Mouse (Mus musculus) intestine, embryonic 16.5 days (tissue): Measurements from ENCODE around the gene Gtf2i. TPM values are rescaled to one million over a fixed set of nuclear protein-coding genes. Genes with fewer than 3 reads are reported as not detected.
A peak's percentile ranks its signal among the peaks of the same experiment; 100 is the strongest.

Experiments
- ATAC-seq: fragments of 200-750 bp; cut with Nextera tagmentation; 2 replicates; pipeline ENCODE4 v1.8.0; 2017; ENCODE audit warnings: moderate TSS enrichment, moderate library complexity
- H3K27ac ChIP-seq: fragments of 300-500 bp; sonication (generic); 2 replicates; pipeline ENCODE4 v1.5.1; 2014; ENCODE audit warnings: mild to moderate bottlenecking, low read length
- H3K27me3 ChIP-seq: fragments of 300-500 bp; sonication (generic); replicated peaks from 2 replicates; pipeline ENCODE4 v1.6.1; 2014; ENCODE audit warnings: low read length, control low read depth, mixed read lengths; ENCODE audit not compliant: control insufficient read depth, insufficient read depth
- H3K36me3 ChIP-seq: fragments of 300-500 bp; sonication (generic); 2 replicates; pipeline ENCODE4 v1.6.1; 2014; ENCODE audit warnings: low read length, control low read depth; ENCODE audit not compliant: control insufficient read depth, insufficient read depth
- H3K4me1 ChIP-seq: fragments of 300-500 bp; sonication (generic); 2 replicates; pipeline ENCODE4 v1.6.1; 2014; ENCODE audit warnings: low read length, control low read depth, mixed read lengths; ENCODE audit not compliant: control insufficient read depth, insufficient read depth
- H3K4me2 ChIP-seq: fragments of 300-500 bp; sonication (generic); 2 replicates; pipeline ENCODE4 v1.6.1; 2014; ENCODE audit warnings: low read depth, low read length, control low read depth
- H3K4me3 ChIP-seq: fragments of 300-500 bp; sonication (generic); 2 replicates; pipeline ENCODE4 v1.5.1; 2014; ENCODE audit warnings: mild to moderate bottlenecking, low read length
- H3K9ac ChIP-seq: fragments of 300-500 bp; sonication (generic); 2 replicates; pipeline ENCODE4 v1.6.1; 2014; ENCODE audit warnings: low read depth, low read length
- H3K9me3 ChIP-seq: fragments of 300-500 bp; sonication (generic); 2 replicates; pipeline ENCODE4 v1.6.1; 2016; ENCODE audit warnings: low read length, control low read depth; ENCODE audit not compliant: control insufficient read depth
- WGBS: fragments of 180-500 bp; shearing (Covaris S2); extraction: QIAGEN DNeasy Blood & Tissue Kit; methylation state at CpG from one replicate; pipeline ENCODE4 v1.1.7; 2014; 5-methylcytosine and 5-hydroxymethylcytosine counted together
- polyA plus RNA-seq: library from polyadenylated mRNA; unstranded; fragments of >200 nt; fragmentation: Nextera tagmentation; extraction: Ambion mirVana; gene quantifications from 2 replicates; pipeline ENCODE4 v1.2.1, GENCODE M21; 2015

Gene Gtf2i
- polyA plus RNA-seq, 1 experiment from 2014 or later, result 86.7 TPM

DNA sequence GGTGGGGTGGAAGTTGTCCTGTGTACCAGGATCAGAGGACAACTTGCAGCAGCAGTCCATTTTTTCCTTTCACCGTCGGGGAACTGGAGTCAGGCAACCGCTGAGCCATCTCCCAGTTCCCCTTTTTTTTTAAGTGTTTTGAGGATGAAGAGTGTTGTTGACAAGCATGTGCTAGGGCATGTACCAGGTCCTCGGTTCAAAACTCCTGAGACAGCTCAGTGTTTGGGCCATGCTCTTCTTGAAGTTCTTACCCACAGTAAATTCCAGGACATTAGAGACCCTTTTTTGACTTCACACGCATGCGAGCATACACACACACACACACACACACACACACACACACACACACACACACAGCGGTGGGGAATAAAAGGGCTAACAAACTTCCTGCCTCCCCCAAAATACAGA lies 81.3 kb downstream of the Gtf2i start:
- no peak overlapping the region for H3K9ac ChIP-seq
- no peaks in the 10 kb centered on the region for H3K27me3 ChIP-seq
- H3K36me3 ChIP-seq, result peaks cover 12% of the 10 kb centered on the region
- peaks cover 29% of the 10 kb centered on the region for H3K4me1 ChIP-seq
- H3K9me3 ChIP-seq, result no peaks in the 10 kb centered on the region
- H3K4me2 ChIP-seq, result no peak overlapping the region
- peak overlapping the region; percentile 62 for H3K27ac ChIP-seq
- ATAC-seq, result no peak
- 57% methylated on average over 7 of the region's 7 CpGs for WGBS
- no peak overlapping the region for H3K4me3 ChIP-seq

DNA sequence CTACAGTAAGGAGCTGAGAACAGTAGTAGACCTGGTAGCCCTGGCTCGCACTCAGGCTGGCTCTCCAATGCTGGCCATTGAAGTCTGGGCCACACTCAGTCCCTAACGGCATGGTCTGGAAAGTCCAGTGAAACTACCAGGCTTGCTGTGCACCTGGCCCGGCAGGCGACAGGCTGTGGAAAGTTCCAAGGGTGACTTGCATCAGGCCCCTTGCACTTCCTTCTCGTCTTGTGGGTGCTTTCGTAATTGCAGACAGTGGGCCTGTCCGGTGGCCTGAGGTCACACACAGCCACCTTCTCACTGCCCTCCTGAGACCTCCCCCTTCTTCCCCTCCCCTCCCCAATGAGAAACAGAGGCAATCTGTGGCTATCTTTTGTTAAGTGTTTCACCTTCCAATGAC lies 82.0 kb downstream of the Gtf2i start:
- Histone ChIP-seq H3K36me3 (peaks cover 8% of the 10 kb centered on the region), H3K9ac (no peak overlapping the region), H3K4me1 (peaks cover 29% of the 10 kb centered on the region), H3K27ac (peak overlapping the region; percentile 73), H3K4me3 (no peak overlapping the region), H3K4me2 (0 out of 2 replicates have a peak overlapping the region, but pooled peaks have one; percentile 1), H3K9me3 (no peaks in the 10 kb centered on the region), H3K27me3 (no peaks in the 10 kb centered on the region)
- 23% methylated on average over 7 of the region's 7 CpGs for WGBS
- ATAC-seq, result peak; percentile 65

DNA sequence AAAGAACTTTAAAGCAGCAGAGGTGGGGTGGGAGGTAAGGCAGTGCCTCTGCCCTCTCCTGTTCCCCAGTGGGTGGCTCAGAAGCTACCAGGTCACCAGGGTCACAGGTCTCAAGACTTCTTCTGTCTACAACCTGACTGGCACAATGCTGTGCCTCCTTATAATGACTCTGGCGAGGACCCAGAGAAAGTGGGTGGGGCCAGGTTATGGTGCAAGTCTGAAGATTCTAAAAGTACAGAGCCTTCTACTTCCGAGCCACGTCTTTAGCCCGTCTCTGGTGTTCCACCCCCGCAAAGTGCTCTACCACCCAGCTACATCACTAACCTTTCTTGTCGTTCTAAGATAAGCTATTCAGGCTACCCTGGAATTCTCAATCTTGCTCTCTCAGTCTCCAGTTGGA lies 82.4 kb downstream of the Gtf2i start:
- no peaks in the 10 kb centered on the region for H3K9me3 ChIP-seq
- peak overlapping the region; percentile 73 for H3K27ac ChIP-seq
- H3K9ac ChIP-seq, result no peak overlapping the region
- no peaks in the 10 kb centered on the region for H3K27me3 ChIP-seq
- H3K4me3 ChIP-seq, result no peak overlapping the region
- peaks cover 29% of the 10 kb centered on the region for H3K4me1 ChIP-seq
- WGBS, result 50% methylated on average over 6 of the region's 6 CpGs
- peak; percentile 52 for ATAC-seq
- 0 out of 2 replicates have a peak overlapping the region, but pooled peaks have one; percentile 1 for H3K4me2 ChIP-seq
- peaks cover 4% of the 10 kb centered on the region for H3K36me3 ChIP-seq

DNA sequence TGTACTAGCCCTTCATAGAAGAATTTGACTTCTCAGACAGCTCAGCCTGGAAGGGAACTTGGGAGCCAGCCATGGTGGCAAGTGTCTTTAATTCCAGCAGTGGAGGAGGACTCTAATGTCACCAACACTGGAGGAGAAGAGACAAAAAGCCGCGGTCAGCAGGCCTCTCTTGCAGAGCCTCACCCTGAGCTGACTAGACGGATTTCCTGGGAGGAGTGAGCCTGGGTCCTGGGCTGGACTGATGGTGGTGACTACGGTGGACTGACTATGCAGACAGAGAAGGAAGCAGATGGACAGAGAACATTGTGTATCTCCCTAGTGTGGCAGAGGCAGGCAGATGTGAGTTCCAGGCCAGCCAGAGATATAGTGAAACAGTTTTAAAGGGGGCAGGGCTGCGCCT lies 83.2 kb downstream of the Gtf2i start:
- WGBS, result 74% methylated on average over 5 of the region's 5 CpGs
- Histone ChIP-seq H3K4me3 (no peak overlapping the region), H3K9me3 (no peaks in the 10 kb centered on the region), H3K9ac (no peak overlapping the region), H3K27me3 (no peaks in the 10 kb centered on the region), H3K27ac (no peak overlapping the region), H3K36me3 (no peaks in the 10 kb centered on the region), H3K4me1 (peaks cover 26% of the 10 kb centered on the region), H3K4me2 (no peak overlapping the region)
- ATAC-seq, result no peak

GRCm38 (mm10) chr5:134229391-134229790 lies 85.2 kb downstream of the Gtf2i start, which contains the start of gene Ncf1:
TSS of gene Ncf1 (minus strand) at chr5:134229625.
- no peak for ATAC-seq
- Histone ChIP-seq H3K36me3 (no peaks in the 10 kb centered on the region), H3K4me3 (no peak within 1 kb of the TSS), H3K4me1 (peaks cover 17% of the 10 kb centered on the region), H3K27me3 (no peaks in the 10 kb centered on the region), H3K9ac (peak within 1 kb of the TSS; percentile 29; the same call in 1 of the 2 replicates), H3K27ac (no peak within 1 kb of the TSS), H3K4me2 (no peak within 1 kb of the TSS), H3K9me3 (no peaks in the 10 kb centered on the region)
- WGBS, result 80% methylated on average over 7 of the region's 7 CpGs

- Histone ChIP-seq H3K27me3 (no peaks in the 10 kb centered on the region), H3K9ac (peak overlapping the region; percentile 29; the same call in 1 of the 2 replicates), H3K4me1 (peaks cover 12% of the 10 kb centered on the region), H3K36me3 (no peaks in the 10 kb centered on the region), H3K4me2 (no peak overlapping the region), H3K27ac (no peak overlapping the region), H3K4me3 (no peak overlapping the region), H3K9me3 (no peaks in the 10 kb centered on the region)
- no peak for ATAC-seq
- WGBS, result 70% methylated on average over 6 of the region's 6 CpGs
Observed at GRCm38 (mm10) chr5:134228249-134228638, 86.3 kb downstream of the Gtf2i start.

DNA sequence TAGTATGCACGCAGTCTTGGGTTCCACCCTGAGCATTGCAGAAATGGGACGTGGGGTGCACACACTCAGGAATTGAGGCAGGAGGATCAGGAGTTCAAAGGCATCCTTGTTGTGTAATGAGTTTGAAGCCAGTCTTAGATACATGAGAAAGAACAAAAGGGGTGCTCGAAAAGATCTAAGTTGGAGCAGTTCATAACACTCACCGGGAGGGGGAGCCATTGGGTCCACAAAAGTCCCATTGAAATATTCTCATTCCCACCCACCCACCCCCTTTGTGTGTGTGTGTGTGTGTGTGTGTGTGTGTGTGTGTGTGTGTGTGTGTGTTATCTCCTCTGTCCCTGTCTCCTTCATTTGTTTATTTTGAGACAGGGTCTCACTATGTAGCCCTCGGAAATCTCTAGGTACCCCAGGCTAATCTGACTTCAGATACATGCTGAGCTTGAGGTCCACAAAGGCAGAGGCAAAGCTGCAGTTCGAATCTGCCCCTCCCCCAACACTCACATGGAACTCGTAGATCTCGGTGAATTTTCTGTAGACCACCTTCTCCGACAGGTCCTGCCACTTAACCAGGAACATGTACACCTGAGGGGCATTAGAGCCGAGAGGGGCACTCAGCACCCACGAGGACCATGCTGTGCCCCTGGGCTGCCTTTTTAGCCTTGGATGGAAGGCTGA lies 86.8 kb downstream of the Gtf2i start:
- Histone ChIP-seq H3K4me2 (no peak overlapping the region), H3K9ac (0 out of 2 replicates have a peak overlapping the region, but pooled peaks have one; percentile 29), H3K27ac (no peak overlapping the region), H3K9me3 (no peaks in the 10 kb centered on the region), H3K4me1 (peaks cover 9% of the 10 kb centered on the region; the same call in 1 of the 2 replicates), H3K27me3 (no peaks in the 10 kb centered on the region), H3K4me3 (no peak overlapping the region), H3K36me3 (no peaks in the 10 kb centered on the region)
- WGBS, result 42% methylated on average over 11 of the region's 11 CpGs
- ATAC-seq, result no peak

DNA sequence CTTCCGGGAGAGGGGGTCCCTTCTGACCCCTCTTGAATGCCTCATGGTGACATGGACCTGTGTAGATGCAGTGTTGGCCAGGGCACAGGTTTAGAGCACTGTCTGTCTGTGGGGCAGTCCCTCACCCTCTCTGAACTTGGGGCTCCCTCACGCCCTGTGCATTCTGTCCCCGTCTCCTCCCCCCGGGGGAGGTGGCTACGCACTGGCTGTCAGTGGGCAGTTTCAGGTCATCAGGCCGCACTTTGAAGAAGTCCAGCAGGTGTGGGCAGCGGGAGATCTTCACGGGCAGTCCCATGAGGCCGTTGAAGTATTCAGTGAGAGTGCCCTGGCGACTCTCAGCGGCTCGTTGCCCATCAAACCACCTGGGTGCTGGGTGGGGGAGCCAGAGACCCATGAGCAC lies 87.6 kb downstream of the Gtf2i start:
- no peak for ATAC-seq
- H3K27me3 ChIP-seq, result no peaks in the 10 kb centered on the region
- H3K9me3 ChIP-seq, result no peaks in the 10 kb centered on the region
- H3K27ac ChIP-seq, result no peak overlapping the region
- H3K9ac ChIP-seq, result no peak overlapping the region
- no peak overlapping the region for H3K4me3 ChIP-seq
- H3K4me2 ChIP-seq, result no peak overlapping the region
- 64% methylated on average over 12 of the region's 12 CpGs for WGBS
- peaks cover 6% of the 10 kb centered on the region for H3K4me1 ChIP-seq
- H3K36me3 ChIP-seq, result no peaks in the 10 kb centered on the region

GRCm38 (mm10) chr5:134225110-134225901 lies 89.3 kb downstream of the Gtf2i start:
- peaks cover 12% of the 10 kb centered on the region for H3K4me1 ChIP-seq
- no peak overlapping the region for H3K27ac ChIP-seq
- H3K9ac ChIP-seq, result no peak overlapping the region
- ATAC-seq, result no peak
- no peaks in the 10 kb centered on the region for H3K27me3 ChIP-seq
- no peaks in the 10 kb centered on the region for H3K36me3 ChIP-seq
- no peaks in the 10 kb centered on the region for H3K9me3 ChIP-seq
- H3K4me3 ChIP-seq, result no peak overlapping the region
- WGBS, result 78% methylated on average over 30 of the region's 30 CpGs
- no peak overlapping the region for H3K4me2 ChIP-seq
